Mouse (Mus musculus) kidney, embryonic 14.5 days (tissue): ENCODE measurements at regions not wholly inside any gene's neighbourhood (a gene's known extent, or its start where the extent isn't known, plus 50 kb on each side); places are given as distances from the start of the nearest gene placed in this dataset.

Experiments used
- ATAC-seq: fragments of 200-750 bp; cut with Nextera tagmentation; 2 replicates; pipeline ENCODE4 v1.8.0; 2017; ENCODE audit warnings: moderate number of reproducible peaks, mild to moderate bottlenecking, moderate TSS enrichment, moderate library complexity; ENCODE audit not compliant: low FRiP score, low TSS enrichment
- H3K27ac ChIP-seq: fragments of 300-500 bp; sonication (generic); 2 replicates; pipeline ENCODE4 v1.5.1; 2014; ENCODE audit warnings: low read depth, mild to moderate bottlenecking, low read length, moderate library complexity, mixed read lengths
- H3K27me3 ChIP-seq: fragments of 300-500 bp; sonication (generic); 2 replicates; pipeline ENCODE4 v1.6.1; 2014; ENCODE audit warnings: mild to moderate bottlenecking, low read length; ENCODE audit not compliant: control insufficient read depth, insufficient read depth
- H3K36me3 ChIP-seq: fragments of 300-500 bp; sonication (generic); 2 replicates; pipeline ENCODE4 v1.6.1; 2014; ENCODE audit warnings: low read length, mixed read lengths; ENCODE audit not compliant: control insufficient read depth, insufficient read depth
- H3K4me1 ChIP-seq: fragments of 300-500 bp; sonication (generic); 2 replicates; pipeline ENCODE4 v1.6.1; 2014; ENCODE audit warnings: low read length, mixed read lengths; ENCODE audit not compliant: control insufficient read depth, insufficient read depth
- H3K4me2 ChIP-seq: fragments of 300-500 bp; sonication (generic); replicated peaks from 2 replicates; pipeline ENCODE4 v1.6.1; 2014; ENCODE audit warnings: low read depth, mild to moderate bottlenecking, low read length
- H3K4me3 ChIP-seq: fragments of 300-500 bp; sonication (generic); 2 replicates; pipeline ENCODE4 v1.5.1; 2014; ENCODE audit warnings: mild to moderate bottlenecking, low read length
- H3K9ac ChIP-seq: fragments of 300-500 bp; sonication (generic); 2 replicates; pipeline ENCODE4 v1.6.1; 2014; ENCODE audit warnings: low read depth, mild to moderate bottlenecking, low read length, moderate library complexity
- H3K9me3 ChIP-seq: fragments of 300-500 bp; sonication (generic); 2 replicates; pipeline ENCODE4 v1.6.1; 2016; ENCODE audit warnings: low read length; ENCODE audit not compliant: control insufficient read depth
- WGBS: fragments of 180-500 bp; shearing (Covaris S2); extraction: QIAGEN DNeasy Blood & Tissue Kit; methylation state at CpG from one replicate; pipeline ENCODE4 v1.1.7; 2014; 5-methylcytosine and 5-hydroxymethylcytosine counted together

DNA sequence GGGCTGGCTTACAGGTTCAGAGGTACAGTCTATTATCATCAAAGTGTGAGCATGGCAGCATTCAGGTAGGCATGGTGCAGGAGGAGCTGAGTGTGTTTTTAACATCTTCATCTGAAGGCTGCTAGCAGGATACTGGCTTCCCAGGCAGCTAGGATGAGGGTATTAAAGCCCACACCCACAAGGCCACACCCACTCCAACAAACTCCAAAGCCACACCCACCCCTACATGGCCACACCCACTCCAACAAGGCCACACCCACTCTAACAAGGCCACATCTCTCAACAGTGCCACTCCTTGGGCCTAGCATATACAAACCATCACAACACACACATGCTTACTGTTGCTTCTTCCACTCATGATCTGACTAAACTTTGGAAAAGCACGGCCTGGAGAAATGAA is 172.5 kb downstream of the Msrb3 start:
- no peaks in the 10 kb centered on the region for H3K27me3 ChIP-seq
- no peak for ATAC-seq
- H3K4me1 ChIP-seq, result peaks cover 9% of the 10 kb centered on the region; the same call in 1 of the 2 replicates
- no peak overlapping the region for H3K27ac ChIP-seq
- no peaks in the 10 kb centered on the region for H3K9me3 ChIP-seq
- H3K9ac ChIP-seq, result no peak overlapping the region
- WGBS, result 90% methylated on average over 1 of the region's 1 CpGs
- no peak overlapping the region for H3K4me3 ChIP-seq
- H3K4me2 ChIP-seq, result no peak overlapping the region
- H3K36me3 ChIP-seq, result no peaks in the 10 kb centered on the region

DNA sequence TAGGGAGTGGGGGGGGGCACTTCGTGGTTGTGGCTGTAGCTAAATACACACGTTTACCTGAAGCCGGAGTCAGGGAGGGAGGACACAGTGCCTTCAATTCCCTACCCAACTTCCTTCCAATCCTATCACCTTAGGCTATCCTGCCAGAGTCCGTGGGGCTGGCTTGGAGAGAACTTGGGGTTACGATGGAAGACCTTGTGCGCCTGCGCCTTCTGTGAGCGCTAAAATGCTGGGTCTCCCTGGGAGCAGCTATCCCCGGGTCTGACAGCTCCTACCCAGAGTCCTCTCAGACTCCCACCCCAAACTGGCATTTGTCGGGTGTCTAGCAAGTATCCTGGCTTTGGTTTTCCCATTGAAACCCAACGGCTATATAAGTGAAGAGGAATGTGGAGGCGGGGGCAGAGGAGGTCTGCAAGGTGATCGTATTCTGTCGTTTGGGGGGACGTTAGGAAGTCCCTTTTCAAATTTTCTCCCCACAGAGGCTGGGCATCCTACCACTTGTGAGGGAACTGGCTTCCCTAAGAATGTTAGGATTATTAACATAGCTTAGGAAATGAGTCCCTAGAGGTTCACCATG is 176.9 kb downstream of the Msrb3 start:
- H3K4me3 ChIP-seq, result peak overlapping the region; percentile 2; the same call in 1 of the 2 replicates
- peaks cover 30% of the 10 kb centered on the region for H3K4me1 ChIP-seq
- no peak overlapping the region for H3K27ac ChIP-seq
- ATAC-seq, result peak; percentile 18; the same call in 1 of the 2 replicates
- WGBS, result 9% methylated on average over 15 of the region's 15 CpGs
- H3K36me3 ChIP-seq, result no peaks in the 10 kb centered on the region
- H3K4me2 ChIP-seq, result peak overlapping the region; percentile 39; the same call in 1 of the 2 replicates
- no peaks in the 10 kb centered on the region for H3K27me3 ChIP-seq
- H3K9me3 ChIP-seq, result no peaks in the 10 kb centered on the region
- H3K9ac ChIP-seq, result no peak overlapping the region

DNA sequence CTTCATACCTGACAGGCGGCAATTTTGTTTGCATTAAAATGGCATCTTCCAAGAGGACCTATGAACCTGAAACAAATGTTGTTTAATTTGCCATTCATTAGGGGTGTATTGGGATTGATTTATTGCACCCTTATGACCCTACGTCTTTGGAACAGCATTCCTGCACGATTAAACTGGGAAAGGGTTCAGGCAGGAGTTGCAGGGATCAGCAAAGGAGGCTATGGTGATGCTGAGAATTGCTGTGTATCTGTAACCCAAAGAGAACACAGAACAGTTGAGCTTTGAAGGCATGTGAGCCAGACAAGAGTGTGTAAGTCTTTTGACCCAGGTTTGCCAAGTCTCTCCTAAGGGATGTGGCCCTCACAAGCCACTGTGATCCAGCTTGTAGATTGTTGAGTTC is 177.9 kb downstream of the Msrb3 start:
- 28% methylated on average over 3 of the region's 3 CpGs for WGBS
- Histone ChIP-seq H3K4me2 (no peak overlapping the region), H3K27ac (no peak overlapping the region), H3K9me3 (no peaks in the 10 kb centered on the region), H3K36me3 (no peaks in the 10 kb centered on the region), H3K9ac (no peak overlapping the region), H3K4me1 (peaks cover 31% of the 10 kb centered on the region), H3K27me3 (no peaks in the 10 kb centered on the region), H3K4me3 (no peak overlapping the region)
- no peak for ATAC-seq

DNA sequence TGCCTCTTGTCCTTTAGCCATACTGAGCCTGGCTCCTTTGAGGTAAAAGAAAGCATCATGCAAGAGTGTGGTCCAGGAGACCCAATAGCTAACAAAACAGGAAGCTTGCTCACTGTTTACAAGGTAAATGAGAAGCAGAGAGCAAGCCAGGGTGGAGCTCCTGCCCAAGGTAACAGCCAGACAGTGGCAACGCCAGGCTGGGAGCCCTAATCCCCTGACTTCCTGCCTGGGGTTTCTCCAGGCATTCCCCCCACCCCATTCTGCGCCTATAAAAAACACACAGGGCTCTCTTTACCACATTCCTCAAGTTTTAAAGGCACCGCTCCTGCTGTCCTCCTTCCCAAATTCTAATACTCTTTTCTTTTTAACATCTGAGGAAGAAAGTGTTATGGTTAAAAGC is 178.8 kb downstream of the Msrb3 start:
- Histone ChIP-seq H3K4me2 (no peak overlapping the region), H3K36me3 (no peaks in the 10 kb centered on the region), H3K9me3 (no peaks in the 10 kb centered on the region), H3K27me3 (no peaks in the 10 kb centered on the region), H3K27ac (peak overlapping the region; percentile 30; the same call in 1 of the 2 replicates), H3K4me1 (peaks cover 31% of the 10 kb centered on the region), H3K9ac (no peak overlapping the region), H3K4me3 (no peak overlapping the region)
- no peak for ATAC-seq
- WGBS, result 14% methylated on average over 3 of the region's 3 CpGs

DNA sequence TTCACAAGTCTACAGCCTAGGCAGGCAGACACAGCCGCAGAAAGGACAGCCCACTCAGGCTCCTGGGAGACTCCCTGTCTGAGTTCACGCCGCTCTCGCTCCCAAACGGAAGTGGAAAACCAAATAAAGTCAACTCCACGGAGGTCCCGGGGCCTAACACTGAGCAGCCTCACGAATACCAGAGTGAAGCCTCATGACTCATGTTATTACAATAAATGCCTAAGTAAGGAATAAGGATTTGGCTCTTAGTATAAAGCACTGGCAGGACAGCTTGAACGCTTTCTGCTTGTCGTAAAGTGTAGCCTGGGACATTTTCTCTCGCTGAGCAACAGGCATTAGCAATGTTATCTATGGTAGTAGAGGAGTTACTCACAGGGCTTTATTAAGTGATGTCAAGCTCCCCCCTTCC is 181.7 kb downstream of the Msrb3 start:
- H3K9me3 ChIP-seq, result no peaks in the 10 kb centered on the region
- peak; percentile 72 for ATAC-seq
- no peak overlapping the region; the same call in 1 of the 2 replicates for H3K4me2 ChIP-seq
- no peak overlapping the region for H3K9ac ChIP-seq
- H3K4me3 ChIP-seq, result no peak overlapping the region
- H3K27me3 ChIP-seq, result no peaks in the 10 kb centered on the region
- no peaks in the 10 kb centered on the region for H3K36me3 ChIP-seq
- H3K4me1 ChIP-seq, result peaks cover 26% of the 10 kb centered on the region
- 32% methylated on average over 11 of the region's 11 CpGs for WGBS
- H3K27ac ChIP-seq, result peak overlapping the region; percentile 83

DNA sequence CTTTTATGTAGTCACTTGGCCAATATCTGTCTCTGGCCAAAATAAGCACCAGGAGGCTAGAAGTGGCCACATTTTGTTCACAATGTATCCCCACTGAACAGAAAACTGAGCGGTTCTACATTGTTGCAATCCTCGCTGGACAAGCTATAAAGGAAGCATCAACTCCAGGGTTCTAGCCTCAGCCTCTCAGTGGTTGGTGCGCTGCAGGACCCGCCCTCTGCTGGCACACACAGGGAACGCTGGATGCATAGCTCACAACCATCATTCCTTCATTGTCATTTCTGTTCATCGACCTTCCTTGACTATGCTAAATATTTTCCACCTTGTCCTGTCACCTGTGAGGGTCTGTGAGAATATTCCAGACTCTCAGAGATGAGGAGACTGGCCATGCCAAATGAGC is 182.5 kb downstream of the Msrb3 start:
- no peaks in the 10 kb centered on the region for H3K36me3 ChIP-seq
- H3K4me2 ChIP-seq, result no peak overlapping the region
- no peak for ATAC-seq
- H3K4me1 ChIP-seq, result peaks cover 22% of the 10 kb centered on the region
- H3K9me3 ChIP-seq, result no peaks in the 10 kb centered on the region
- H3K9ac ChIP-seq, result no peak overlapping the region
- WGBS, result 82% methylated on average over 6 of the region's 6 CpGs
- peak overlapping the region; percentile 80; the same call in 1 of the 2 replicates for H3K27ac ChIP-seq
- H3K4me3 ChIP-seq, result no peak overlapping the region
- H3K27me3 ChIP-seq, result no peaks in the 10 kb centered on the region

DNA sequence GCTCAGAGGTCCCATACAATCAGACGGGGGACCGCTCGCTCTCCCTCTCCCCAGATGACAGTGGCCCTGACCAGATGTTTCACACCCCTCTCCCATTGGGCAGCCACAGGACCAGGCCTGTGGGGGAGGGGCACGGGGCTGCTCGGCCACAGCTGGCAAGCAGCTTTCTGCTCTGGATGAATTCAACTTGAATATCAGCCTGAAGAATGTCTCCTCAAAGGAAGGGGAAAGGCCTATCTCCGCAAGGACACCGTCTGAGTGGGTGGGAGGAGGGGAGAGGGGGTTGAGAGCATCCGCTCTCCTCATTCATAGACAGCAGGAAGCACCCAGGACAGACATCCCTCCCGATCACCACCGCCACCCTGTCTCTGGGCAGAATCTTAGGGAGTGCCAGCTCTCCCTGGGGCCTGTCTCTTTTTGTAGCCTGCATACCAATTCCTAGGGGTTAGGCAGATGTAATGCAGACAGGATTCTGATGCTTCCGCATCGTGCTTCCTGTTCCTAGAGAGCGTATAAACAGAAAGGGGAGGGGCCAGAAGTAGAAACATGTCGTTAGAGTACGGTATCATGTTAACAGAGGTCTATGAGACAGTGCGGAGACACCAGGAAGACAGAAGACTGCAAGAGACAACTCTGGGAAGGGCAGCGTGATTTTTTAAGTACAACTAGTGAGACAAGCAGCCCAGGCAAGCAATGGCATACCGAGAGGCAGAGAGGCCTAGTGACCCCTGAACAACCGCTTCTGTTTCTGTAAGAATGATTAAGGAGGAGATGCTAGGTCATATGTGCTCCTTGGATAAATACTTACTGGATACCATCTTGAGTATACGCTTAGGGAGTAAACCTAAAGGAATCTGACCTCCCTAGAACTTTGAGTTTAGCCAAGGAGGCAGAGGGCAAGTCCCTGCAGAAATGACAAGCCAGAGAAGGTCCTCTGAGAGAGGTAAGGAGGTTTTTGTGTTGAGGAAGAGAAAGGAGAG is 190.8 kb downstream of the Msrb3 start:
- peak overlapping the region; percentile 20; the same call in 1 of the 2 replicates for H3K9ac ChIP-seq
- H3K27me3 ChIP-seq, result no peaks in the 10 kb centered on the region
- no peaks in the 10 kb centered on the region for H3K36me3 ChIP-seq
- H3K4me2 ChIP-seq, result peak overlapping the region; percentile 9; the same call in 1 of the 2 replicates
- no peaks in the 10 kb centered on the region for H3K9me3 ChIP-seq
- H3K4me3 ChIP-seq, result no peak overlapping the region
- H3K27ac ChIP-seq, result peak overlapping the region; percentile 75
- 16% methylated on average over 20 of the region's 20 CpGs for WGBS
- H3K4me1 ChIP-seq, result peaks cover 27% of the 10 kb centered on the region
- ATAC-seq, result peak; percentile 65

GRCm38 (mm10) chr10:120706684-120707290 is 192.1 kb downstream of the Msrb3 start:
- peaks cover 27% of the 10 kb centered on the region for H3K4me1 ChIP-seq
- no peak overlapping the region for H3K4me3 ChIP-seq
- no peaks in the 10 kb centered on the region for H3K36me3 ChIP-seq
- peak overlapping the region; percentile 75; the same call in 1 of the 2 replicates for H3K27ac ChIP-seq
- 13% methylated on average over 7 of the region's 7 CpGs for WGBS
- no peaks in the 10 kb centered on the region for H3K27me3 ChIP-seq
- no peak overlapping the region for H3K4me2 ChIP-seq
- no peaks in the 10 kb centered on the region for H3K9me3 ChIP-seq
- no peak for ATAC-seq
- H3K9ac ChIP-seq, result no peak overlapping the region; the same call in 1 of the 2 replicates
